Mouse (Mus musculus) limb, embryonic 11.5 days (tissue): ENCODE results near the gene Tbc1d1. TPM values are rescaled to one million over a fixed set of nuclear protein-coding genes. Genes with fewer than 3 reads are reported as not detected.

Source experiments
- ATAC-seq: fragments of 200-750 bp; cut with Nextera tagmentation; 2 replicates; pipeline ENCODE4 v1.8.0; 2017; ENCODE audit warnings: low read depth; ENCODE audit not compliant: insufficient number of reproducible peaks, low FRiP score, low TSS enrichment
- DNase-seq: peaks from one replicate; pipeline ENCODE4 v3.0.0-alpha.2; 2015; ENCODE audit warnings: low spot score
- H3K27ac ChIP-seq: fragments of 300-500 bp; sonication (generic); replicated peaks from 2 replicates; pipeline ENCODE4 v1.5.1; 2014; ENCODE audit warnings: low read depth, mild to moderate bottlenecking, low read length
- H3K27me3 ChIP-seq: fragments of 300-500 bp; sonication (generic); 2 replicates; pipeline ENCODE4 v1.6.1; 2014; ENCODE audit warnings: mild to moderate bottlenecking, low read length, mixed read lengths; ENCODE audit not compliant: control insufficient read depth, insufficient read depth
- H3K36me3 ChIP-seq: fragments of 300-500 bp; sonication (generic); 2 replicates; pipeline ENCODE4 v1.6.1; 2014; ENCODE audit warnings: mild to moderate bottlenecking, low read length, moderate library complexity, mixed read lengths; ENCODE audit not compliant: control insufficient read depth, insufficient read depth
- H3K4me1 ChIP-seq: fragments of 300-500 bp; sonication (generic); 2 replicates; pipeline ENCODE4 v1.6.1; 2014; ENCODE audit warnings: low read length, mixed read lengths; ENCODE audit not compliant: control insufficient read depth, insufficient read depth
- H3K4me2 ChIP-seq: fragments of 300-500 bp; sonication (generic); 2 replicates; pipeline ENCODE4 v1.6.1; 2014; ENCODE audit warnings: low read depth, mild to moderate bottlenecking, moderate library complexity; ENCODE audit not compliant: severe bottlenecking
- H3K4me3 ChIP-seq: fragments of 300-500 bp; sonication (generic); 2 replicates; pipeline ENCODE4 v1.5.1; 2014; ENCODE audit warnings: low read depth, low read length
- H3K9ac ChIP-seq: fragments of 300-500 bp; sonication (generic); 2 replicates; pipeline ENCODE4 v1.6.1; 2014; ENCODE audit warnings: mild to moderate bottlenecking, low read length
- H3K9me3 ChIP-seq: fragments of 300-500 bp; sonication (generic); 2 replicates; pipeline ENCODE4 v1.6.1; 2016; ENCODE audit warnings: low read length; ENCODE audit not compliant: control insufficient read depth
- WGBS: fragments of 180-500 bp; shearing (Covaris S2); extraction: QIAGEN DNeasy Blood & Tissue Kit; methylation state at CpG from one replicate; pipeline ENCODE4 v1.1.7; 2014; 5-methylcytosine and 5-hydroxymethylcytosine counted together
- polyA plus RNA-seq: library from polyadenylated mRNA; unstranded; fragments of >200 nt; fragmentation: Nextera tagmentation; extraction: Ambion mirVana; gene quantifications from 2 replicates; pipeline ENCODE4 v1.2.1, GENCODE M21; 2014

Gene Tbc1d1
- polyA plus RNA-seq, 1 experiment from 2014 or later, result 31.9 TPM

DNA sequence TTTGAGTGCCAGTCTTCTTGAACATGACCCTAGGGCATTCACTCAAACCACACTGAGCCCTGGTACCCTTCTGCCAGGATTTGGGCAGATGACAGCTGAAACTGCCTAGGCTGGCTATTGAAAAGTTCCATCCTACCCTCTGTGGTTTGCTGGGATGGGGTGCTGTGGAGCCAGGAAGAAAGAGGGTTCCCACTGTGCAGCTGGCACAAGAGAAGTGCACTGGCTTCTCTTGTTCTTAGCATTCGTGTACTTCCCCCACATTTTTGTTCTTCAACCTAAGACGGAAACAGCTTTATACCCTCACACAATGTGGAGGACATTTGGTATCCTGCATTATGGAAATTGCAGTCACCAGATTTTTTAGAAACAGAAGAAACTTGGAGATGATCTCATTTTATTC is 9.7 kb downstream of the Tbc1d1 start:
- H3K4me3 ChIP-seq, result no peak overlapping the region
- H3K27me3 ChIP-seq, result peaks cover 6% of the 10 kb centered on the region
- H3K36me3 ChIP-seq, result no peaks in the 10 kb centered on the region
- no peak overlapping the region for H3K9ac ChIP-seq
- DNase-seq, result no peak
- WGBS, result 72% methylated on average over 2 of the region's 2 CpGs
- no peak overlapping the region for H3K27ac ChIP-seq
- H3K4me2 ChIP-seq, result no peak overlapping the region
- no peaks in the 10 kb centered on the region for H3K4me1 ChIP-seq
- no peaks in the 10 kb centered on the region for H3K9me3 ChIP-seq
- no peak for ATAC-seq

DNA sequence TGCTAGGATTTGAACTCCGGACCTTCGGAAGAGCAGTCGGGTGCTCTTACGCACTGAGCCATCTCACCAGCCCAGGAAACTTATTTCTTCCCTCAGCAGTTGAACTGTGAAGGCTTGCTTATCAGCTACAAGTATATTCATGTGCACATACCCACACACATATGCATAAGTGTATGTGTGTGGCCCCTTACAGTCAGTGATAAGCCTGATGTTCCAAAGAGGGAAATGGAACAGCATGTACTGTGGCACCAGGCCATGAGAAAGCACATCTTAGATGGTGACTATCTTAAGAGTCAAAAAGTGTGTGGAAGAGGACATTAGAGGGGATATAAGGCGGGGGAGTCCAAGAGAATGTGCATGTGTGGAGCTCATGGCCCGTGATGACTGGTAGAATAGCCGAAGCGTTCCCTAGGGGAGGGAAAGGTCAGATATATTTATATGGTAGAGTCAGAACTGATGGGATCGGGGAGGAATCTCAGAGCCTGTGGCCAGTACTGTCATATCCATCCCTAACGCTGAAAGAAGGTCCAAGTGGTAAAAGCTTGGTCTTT is 13.0 kb downstream of the Tbc1d1 start:
- DNase-seq (no peak), ATAC-seq (no peak)
- 92% methylated on average over 10 of the region's 10 CpGs for WGBS
- Histone ChIP-seq H3K27me3 (no peaks in the 10 kb centered on the region), H3K4me2 (no peak overlapping the region), H3K4me3 (no peak overlapping the region), H3K27ac (no peak overlapping the region), H3K36me3 (no peaks in the 10 kb centered on the region), H3K9ac (no peak overlapping the region), H3K9me3 (no peaks in the 10 kb centered on the region), H3K4me1 (no peaks in the 10 kb centered on the region)

DNA sequence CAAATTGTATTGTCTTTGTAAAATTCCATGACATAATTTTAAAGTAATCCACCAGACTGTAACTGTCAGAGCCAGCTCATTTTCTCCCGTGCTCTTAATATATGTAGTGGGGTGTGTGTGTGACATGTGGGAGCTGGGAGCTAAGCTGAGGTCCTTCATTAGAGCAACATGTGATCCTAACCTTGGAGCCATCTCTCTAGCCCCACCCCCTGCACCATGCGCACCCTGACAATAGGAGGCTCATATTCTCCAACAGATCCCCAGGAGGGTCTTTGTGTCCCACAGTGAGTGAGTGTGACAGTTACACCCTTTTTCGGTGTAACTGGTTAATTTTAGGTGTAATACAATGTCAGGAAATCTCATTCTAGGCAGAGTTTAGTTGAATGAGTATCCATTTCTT is 16.8 kb downstream of the Tbc1d1 start:
- Histone ChIP-seq H3K9me3 (no peaks in the 10 kb centered on the region), H3K36me3 (no peaks in the 10 kb centered on the region), H3K4me2 (no peak overlapping the region), H3K9ac (no peak overlapping the region), H3K27me3 (no peaks in the 10 kb centered on the region), H3K4me1 (no peaks in the 10 kb centered on the region), H3K4me3 (no peak overlapping the region), H3K27ac (no peak overlapping the region)
- WGBS, result 80% methylated on average over 3 of the region's 3 CpGs
- no peak for ATAC-seq
- DNase-seq, result no peak

DNA sequence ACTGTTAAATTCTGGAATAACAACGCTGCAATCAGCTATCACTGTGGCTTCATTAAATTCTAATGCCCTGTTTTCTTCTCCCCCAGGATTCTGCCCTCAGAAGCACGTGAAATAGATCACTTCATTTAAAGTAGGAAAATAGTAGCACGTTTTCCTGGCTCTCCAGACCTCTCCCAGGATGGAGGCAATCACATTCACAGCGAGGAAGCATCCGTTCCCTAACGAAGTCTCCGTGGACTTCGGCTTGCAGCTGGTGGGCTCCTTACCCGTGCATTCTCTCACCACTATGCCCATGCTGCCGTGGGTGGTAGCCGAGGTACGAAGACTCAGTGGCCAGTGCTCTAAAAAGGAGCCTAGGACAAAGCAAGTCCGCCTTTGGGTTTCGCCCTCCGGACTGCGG is 17.2 kb downstream of the Tbc1d1 start:
- H3K27ac ChIP-seq, result no peak overlapping the region
- no peaks in the 10 kb centered on the region for H3K27me3 ChIP-seq
- no peaks in the 10 kb centered on the region for H3K36me3 ChIP-seq
- H3K4me2 ChIP-seq, result no peak overlapping the region
- H3K9me3 ChIP-seq, result no peaks in the 10 kb centered on the region
- H3K4me3 ChIP-seq, result no peak overlapping the region
- H3K4me1 ChIP-seq, result no peaks in the 10 kb centered on the region
- WGBS, result 74% methylated on average over 16 of the region's 16 CpGs
- no peak overlapping the region for H3K9ac ChIP-seq
- ATAC-seq, result no peak
- no peak for DNase-seq

DNA sequence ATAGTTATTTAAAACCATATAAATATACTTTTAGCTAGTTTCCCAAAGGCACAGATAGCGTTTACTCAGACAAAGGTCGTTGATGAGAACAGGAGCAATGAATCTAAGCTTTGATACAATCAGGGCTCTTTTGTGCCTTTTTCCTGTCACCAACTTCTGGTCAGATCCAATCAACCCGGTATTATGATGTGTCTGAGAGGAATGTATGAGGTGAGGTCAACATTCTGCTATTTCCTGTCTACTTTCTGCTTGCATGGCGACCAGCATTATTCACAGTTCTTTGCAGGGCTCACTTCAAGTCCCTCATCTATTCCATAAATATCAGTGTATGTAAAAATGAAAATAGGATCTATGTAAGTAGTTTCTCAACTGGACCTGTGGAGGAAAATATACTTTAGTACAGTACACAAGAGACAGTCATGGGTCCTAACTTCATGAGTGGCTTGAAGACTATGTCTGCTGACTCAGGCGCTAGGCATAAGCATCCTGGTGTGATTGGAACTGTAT is 18.4 kb downstream of the Tbc1d1 start:
- no peaks in the 10 kb centered on the region for H3K36me3 ChIP-seq
- H3K4me1 ChIP-seq, result no peaks in the 10 kb centered on the region
- no peak for ATAC-seq
- H3K9ac ChIP-seq, result no peak overlapping the region
- no peak overlapping the region for H3K4me3 ChIP-seq
- 75% methylated on average over 5 of the region's 5 CpGs for WGBS
- DNase-seq, result no peak
- no peak overlapping the region for H3K27ac ChIP-seq
- no peak overlapping the region for H3K4me2 ChIP-seq
- no peaks in the 10 kb centered on the region for H3K9me3 ChIP-seq
- H3K27me3 ChIP-seq, result no peaks in the 10 kb centered on the region

GRCm38 (mm10) chr5:64180548-64180947 is 24.4 kb downstream of the Tbc1d1 start:
- Histone ChIP-seq H3K27me3 (no peaks in the 10 kb centered on the region), H3K4me2 (no peak overlapping the region), H3K9me3 (no peaks in the 10 kb centered on the region), H3K27ac (no peak overlapping the region), H3K4me3 (no peak overlapping the region), H3K36me3 (no peaks in the 10 kb centered on the region), H3K9ac (no peak overlapping the region), H3K4me1 (no peaks in the 10 kb centered on the region)
- DNase-seq (no peak), ATAC-seq (no peak)
- WGBS, result 81% methylated on average over 8 of the region's 8 CpGs

- 78% methylated on average over 4 of the region's 4 CpGs for WGBS
- Histone ChIP-seq H3K27ac (no peak overlapping the region), H3K4me2 (no peak overlapping the region), H3K9ac (no peak overlapping the region), H3K36me3 (no peaks in the 10 kb centered on the region), H3K4me1 (no peaks in the 10 kb centered on the region), H3K27me3 (no peaks in the 10 kb centered on the region), H3K9me3 (no peaks in the 10 kb centered on the region), H3K4me3 (no peak overlapping the region)
- DNase-seq (no peak), ATAC-seq (no peak)
Observed at GRCm38 (mm10) chr5:64183712-64184111, 27.6 kb downstream of the Tbc1d1 start.

GRCm38 (mm10) chr5:64185257-64185656 is 29.2 kb downstream of the Tbc1d1 start:
- ATAC-seq, result no peak
- no peak for DNase-seq
- Histone ChIP-seq H3K9me3 (no peaks in the 10 kb centered on the region), H3K4me2 (no peak overlapping the region), H3K27me3 (no peaks in the 10 kb centered on the region), H3K36me3 (no peaks in the 10 kb centered on the region), H3K4me1 (no peaks in the 10 kb centered on the region), H3K27ac (no peak overlapping the region), H3K4me3 (no peak overlapping the region), H3K9ac (no peak overlapping the region)
- WGBS, result 80% methylated on average over 7 of the region's 7 CpGs

GRCm38 (mm10) chr5:64186566-64186965 is 30.5 kb downstream of the Tbc1d1 start:
- ATAC-seq, result no peak
- no peaks in the 10 kb centered on the region for H3K9me3 ChIP-seq
- WGBS, result 76% methylated on average over 5 of the region's 5 CpGs

More at GRCm38 (mm10) chr5:64186566-64186965, 30.5 kb downstream of the Tbc1d1 start:
- no peaks in the 10 kb centered on the region for H3K36me3 ChIP-seq
- H3K4me2 ChIP-seq, result no peak overlapping the region
- H3K4me3 ChIP-seq, result no peak overlapping the region
- H3K27me3 ChIP-seq, result no peaks in the 10 kb centered on the region
- H3K27ac ChIP-seq, result no peak overlapping the region
- DNase-seq, result no peak
- H3K4me1 ChIP-seq, result no peaks in the 10 kb centered on the region
- H3K9ac ChIP-seq, result no peak overlapping the region
